Mouse (Mus musculus): Measurements from ENCODE around the gene Tmem101. TPM values are rescaled to one million over a fixed set of nuclear protein-coding genes. Genes with fewer than 3 reads are reported as not detected.

The Tmem101 gene
- polyA plus RNA-seq (2012; rRNA removed) (37.1 and 47.9 TPM in 2 replicates), polyA plus RNA-seq (2014; fragmentation: Nextera tagmentation; extraction: Ambion mirVana) (29.7 and 34.5 TPM in 2 replicates)

DNA sequence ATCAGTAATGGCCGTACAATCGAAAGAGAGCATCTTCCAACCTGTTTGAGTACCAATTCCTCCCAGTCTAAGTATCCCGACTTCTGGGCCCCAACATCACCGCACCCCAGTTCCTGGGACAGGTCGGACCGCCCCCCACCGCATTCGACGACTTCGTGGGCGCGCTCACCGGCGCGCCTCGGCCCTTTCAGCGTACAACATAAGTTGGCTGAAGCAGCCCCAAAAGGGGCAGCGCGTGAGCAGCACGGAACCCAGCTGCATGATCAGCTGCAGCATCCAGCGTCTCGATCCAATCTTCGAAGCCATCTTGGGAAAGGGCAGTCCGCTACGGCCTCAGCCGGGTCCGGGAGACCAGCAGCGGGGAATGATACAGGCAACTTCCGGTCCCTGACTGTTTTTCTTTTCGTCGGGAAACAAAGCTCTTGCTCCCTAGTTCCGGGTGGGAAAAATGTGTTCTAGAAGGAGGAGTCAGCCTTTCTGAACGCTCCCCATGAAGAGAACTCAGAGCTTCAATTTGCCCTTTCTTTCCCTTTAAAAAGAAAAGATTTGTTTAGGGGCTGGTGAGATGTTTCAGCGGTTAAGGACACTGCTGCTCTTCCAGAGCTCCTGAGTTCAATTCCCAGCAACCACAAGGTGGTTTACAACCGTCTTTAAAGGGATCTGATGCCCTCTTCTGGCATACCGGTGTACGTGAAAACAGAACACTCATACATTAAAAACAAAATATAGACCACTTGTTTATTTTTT lies at the start of gene Tmem101:
TSS of gene Tmem101 (minus strand) at position 366 of the 747 bp plus-strand sequence.
- Histone ChIP-seq H3K27ac (replicated peaks; ENCODE audit: low read depth, low read length) (peak within 1 kb of the TSS; percentile 67; the same call in 1 of the 2 replicates), H3K27me3 (ENCODE audit: control insufficient read depth, insufficient read depth, low read length) (no peaks in the 10 kb centered on the region), H3K4me1 (ENCODE audit: control insufficient read depth, insufficient read depth, low read length) (peaks cover 5% of the 10 kb centered on the region; the same call in 1 of the 2 replicates), H3K4me2 (replicated peaks; ENCODE audit: low read depth, low read length, severe bottlenecking) (peak within 1 kb of the TSS; percentile 84), H3K9me3 (ENCODE audit: control insufficient read depth, low read length) (no peaks in the 10 kb centered on the region), H3K36me3 (ENCODE audit: control insufficient read depth, insufficient read depth, low read length) (peaks cover 29% of the 10 kb centered on the region), H3K4me3 (replicated peaks; ENCODE audit: low read length) (peak within 1 kb of the TSS; percentile 72), H3K9ac (ENCODE audit: low read depth, low read length, severe bottlenecking) (peak within 1 kb of the TSS; percentile 70)
- TF ChIP-seq POLR2A (IDR thresholded peaks at IDR 0.05; ENCODE audit: borderline replicate concordance, extremely low read depth, insufficient read depth, insufficient read length) = peak; percentile 38; the same call in 1 of the 2 replicates
- DNase-seq (ENCODE audit: low spot score) (peak; percentile 92), ATAC-seq (ENCODE audit: low FRiP score, low read depth) (peak; percentile 87)
- under 1% methylated on average over 37 of the region's 37 CpGs for WGBS

DNA sequence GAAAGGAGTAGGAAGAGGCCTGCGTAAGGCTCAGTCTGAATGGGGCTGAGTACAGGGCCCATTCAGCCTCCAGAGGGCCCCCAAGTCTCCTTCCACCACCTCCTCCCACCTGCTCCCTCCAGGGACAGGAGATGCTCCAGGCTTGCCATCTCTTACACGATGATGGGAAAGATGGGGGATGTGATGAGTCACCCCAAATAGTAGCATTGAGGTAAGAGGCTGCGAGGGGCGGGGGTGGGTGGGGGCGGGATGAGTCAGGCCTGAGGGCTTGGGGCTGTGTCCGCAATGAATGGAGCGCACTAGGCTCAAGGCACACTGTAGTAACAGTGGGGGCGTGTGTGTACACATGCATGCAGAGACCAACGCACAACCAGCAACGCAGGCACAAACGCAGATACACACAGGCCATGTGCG lies 45.2 kb upstream of the Tmem101 start:
- H3K27ac ChIP-seq (replicated peaks; ENCODE audit: low read depth, low read length) = no peak overlapping the region
- DNase-seq (ENCODE audit: low spot score) (no peak), ATAC-seq (ENCODE audit: low FRiP score, low read depth) (no peak)
- no peak for TF ChIP-seq POLR2A (IDR thresholded peaks at IDR 0.05; ENCODE audit: borderline replicate concordance, extremely low read depth, insufficient read depth, insufficient read length)
- H3K27me3 ChIP-seq (ENCODE audit: control insufficient read depth, insufficient read depth, low read length) = no peaks in the 10 kb centered on the region
- no peaks in the 10 kb centered on the region for H3K9me3 ChIP-seq (ENCODE audit: control insufficient read depth, low read length)
- H3K4me2 ChIP-seq (replicated peaks; ENCODE audit: low read depth, low read length, severe bottlenecking) = no peak overlapping the region
- WGBS = 85% methylated on average over 12 of the region's 12 CpGs
- no peaks in the 10 kb centered on the region for H3K4me1 ChIP-seq (ENCODE audit: control insufficient read depth, insufficient read depth, low read length)
- no peak overlapping the region for H3K9ac ChIP-seq (ENCODE audit: low read depth, low read length, severe bottlenecking)
- H3K4me3 ChIP-seq (replicated peaks; ENCODE audit: low read length) = no peak overlapping the region
- H3K36me3 ChIP-seq (ENCODE audit: control insufficient read depth, insufficient read depth, low read length) = peaks cover 98% of the 10 kb centered on the region

GRCm38 (mm10) chr11:102199856-102200255 lies 43.7 kb upstream of the Tmem101 start:
- H3K27me3 ChIP-seq (ENCODE audit: control insufficient read depth, insufficient read depth, low read length) = no peaks in the 10 kb centered on the region
- DNase-seq (ENCODE audit: low spot score) (no peak), ATAC-seq (ENCODE audit: low FRiP score, low read depth) (no peak)
- no peaks in the 10 kb centered on the region for H3K9me3 ChIP-seq (ENCODE audit: control insufficient read depth, low read length)
- H3K4me3 ChIP-seq (replicated peaks; ENCODE audit: low read length) = no peak overlapping the region
- no peak overlapping the region for H3K9ac ChIP-seq (ENCODE audit: low read depth, low read length, severe bottlenecking)
- H3K27ac ChIP-seq (replicated peaks; ENCODE audit: low read depth, low read length) = no peak overlapping the region
- 35% methylated on average over 9 of the region's 9 CpGs for WGBS
- no peak for TF ChIP-seq POLR2A (IDR thresholded peaks at IDR 0.05; ENCODE audit: borderline replicate concordance, extremely low read depth, insufficient read depth, insufficient read length)
- peaks cover 98% of the 10 kb centered on the region for H3K36me3 ChIP-seq (ENCODE audit: control insufficient read depth, insufficient read depth, low read length)
- no peak overlapping the region for H3K4me2 ChIP-seq (replicated peaks; ENCODE audit: low read depth, low read length, severe bottlenecking)
- H3K4me1 ChIP-seq (ENCODE audit: control insufficient read depth, insufficient read depth, low read length) = no peaks in the 10 kb centered on the region

DNA sequence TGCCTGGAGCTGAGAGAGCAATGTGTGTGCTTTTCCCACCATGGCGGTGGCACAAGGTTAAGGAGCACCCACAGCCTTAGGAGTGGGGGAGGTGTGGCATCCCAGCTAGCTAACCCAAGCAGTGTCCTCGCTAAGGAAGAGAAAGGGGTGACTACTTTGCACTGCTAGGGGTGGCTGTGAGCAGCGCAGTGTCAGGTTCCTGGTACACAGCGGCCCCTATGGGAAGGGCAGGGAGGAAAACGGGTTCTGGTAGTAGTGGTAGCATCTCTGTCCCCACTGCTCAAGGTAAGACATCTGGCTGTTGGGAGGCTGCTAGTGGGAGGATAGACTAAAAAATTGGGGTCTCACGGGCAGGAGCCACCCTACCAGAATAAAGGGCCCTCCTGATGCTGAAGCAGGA lies 42.0 kb upstream of the Tmem101 start:
- Histone ChIP-seq H3K27ac (replicated peaks; ENCODE audit: low read depth, low read length) (no peak overlapping the region), H3K9me3 (ENCODE audit: control insufficient read depth, low read length) (no peaks in the 10 kb centered on the region), H3K4me3 (replicated peaks; ENCODE audit: low read length) (no peak overlapping the region), H3K9ac (ENCODE audit: low read depth, low read length, severe bottlenecking) (no peak overlapping the region), H3K4me1 (ENCODE audit: control insufficient read depth, insufficient read depth, low read length) (no peaks in the 10 kb centered on the region), H3K4me2 (replicated peaks; ENCODE audit: low read depth, low read length, severe bottlenecking) (no peak overlapping the region), H3K36me3 (ENCODE audit: control insufficient read depth, insufficient read depth, low read length) (peaks cover 98% of the 10 kb centered on the region), H3K27me3 (ENCODE audit: control insufficient read depth, insufficient read depth, low read length) (no peaks in the 10 kb centered on the region)
- no peak for DNase-seq (ENCODE audit: low spot score)
- 68% methylated on average over 5 of the region's 6 CpGs for WGBS
- no peak for ATAC-seq (ENCODE audit: low FRiP score, low read depth)
- TF ChIP-seq POLR2A (IDR thresholded peaks at IDR 0.05; ENCODE audit: borderline replicate concordance, extremely low read depth, insufficient read depth, insufficient read length) = no peak

DNA sequence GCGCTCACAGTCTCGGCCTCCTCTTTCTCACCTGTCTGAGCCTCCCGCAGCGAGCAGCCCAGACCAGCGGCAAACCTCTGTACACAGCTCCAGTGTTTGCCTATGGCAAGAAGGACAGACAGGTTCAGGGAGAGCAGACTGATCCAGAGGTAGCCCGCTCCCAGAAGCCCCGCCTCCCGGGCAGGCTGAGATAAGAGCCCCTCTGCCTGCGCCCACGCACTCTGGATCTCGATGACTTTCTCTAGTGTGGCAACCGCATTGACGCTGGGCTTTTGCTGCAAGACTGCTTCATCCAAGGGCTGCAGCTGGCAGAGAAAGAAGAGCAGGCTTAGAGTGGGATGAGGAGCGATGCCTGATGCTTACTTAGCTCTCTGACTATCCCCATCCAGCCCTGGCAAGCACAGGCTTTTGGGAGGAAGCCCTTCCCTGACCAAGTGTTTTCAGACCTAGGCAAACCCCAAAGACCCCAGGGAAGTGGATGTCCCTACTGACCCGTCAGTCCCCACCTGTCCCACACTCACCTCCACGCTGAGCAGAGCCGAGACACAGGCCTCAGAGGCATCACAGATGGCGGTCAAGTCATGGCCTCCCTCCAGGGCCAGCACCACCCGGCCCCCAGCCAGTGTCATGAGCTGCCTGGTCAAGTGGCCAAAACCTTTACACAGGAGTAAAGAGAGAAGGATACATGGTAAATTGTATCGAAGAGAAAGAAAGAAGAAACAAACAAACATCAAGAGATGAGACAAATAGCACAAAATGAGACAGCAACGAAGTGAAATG lies 40.0 kb upstream of the Tmem101 start:
- H3K27ac ChIP-seq (replicated peaks; ENCODE audit: low read depth, low read length) = no peak overlapping the region
- no peaks in the 10 kb centered on the region for H3K9me3 ChIP-seq (ENCODE audit: control insufficient read depth, low read length)
- 83% methylated on average over 21 of the region's 21 CpGs for WGBS
- ATAC-seq (ENCODE audit: low FRiP score, low read depth) (no peak), DNase-seq (ENCODE audit: low spot score) (no peak)
- no peak overlapping the region for H3K9ac ChIP-seq (ENCODE audit: low read depth, low read length, severe bottlenecking)
- no peak for TF ChIP-seq POLR2A (IDR thresholded peaks at IDR 0.05; ENCODE audit: borderline replicate concordance, extremely low read depth, insufficient read depth, insufficient read length)
- no peak overlapping the region for H3K4me2 ChIP-seq (replicated peaks; ENCODE audit: low read depth, low read length, severe bottlenecking)
- H3K36me3 ChIP-seq (ENCODE audit: control insufficient read depth, insufficient read depth, low read length) = peaks cover 82% of the 10 kb centered on the region
- H3K4me3 ChIP-seq (replicated peaks; ENCODE audit: low read length) = no peak overlapping the region
- H3K27me3 ChIP-seq (ENCODE audit: control insufficient read depth, insufficient read depth, low read length) = no peaks in the 10 kb centered on the region
- 0 out of 2 replicates have a peak, but pooled peaks cover under 1% of the 10 kb centered on the region for H3K4me1 ChIP-seq (ENCODE audit: control insufficient read depth, insufficient read depth, low read length)
